Mouse (Mus musculus) forebrain, embryonic 12.5 days (tissue): ENCODE data around the gene Cdc42bpa. TPM values are rescaled to one million over a fixed set of nuclear protein-coding genes. Genes with fewer than 3 reads are reported as not detected.

Source experiments
- ATAC-seq: fragments of 200-750 bp; cut with Nextera tagmentation; 2 replicates; pipeline ENCODE4 v1.8.0; 2017; ENCODE audit warnings: moderate TSS enrichment; ENCODE audit not compliant: low FRiP score
- H3K27ac ChIP-seq: fragments of 300-500 bp; sonication (generic); 2 replicates; pipeline ENCODE4 v1.5.1; 2016; ENCODE audit warnings: mild to moderate bottlenecking
- H3K27me3 ChIP-seq: fragments of 300-500 bp; sonication (generic); 2 replicates; pipeline ENCODE4 v1.6.1; 2016; ENCODE audit warnings: mild to moderate bottlenecking
- H3K36me3 ChIP-seq: fragments of 300-500 bp; sonication (generic); replicated peaks from 2 replicates; pipeline ENCODE4 v1.6.1; 2016; ENCODE audit warnings: mild to moderate bottlenecking
- H3K4me1 ChIP-seq: fragments of 300-500 bp; sonication (generic); 2 replicates; pipeline ENCODE4 v1.6.1; 2016
- H3K4me2 ChIP-seq: fragments of 300-500 bp; sonication (generic); 2 replicates; pipeline ENCODE4 v1.6.1; 2016; ENCODE audit warnings: mild to moderate bottlenecking, moderate library complexity
- H3K4me3 ChIP-seq: fragments of 300-500 bp; sonication (generic); replicated peaks from 2 replicates; pipeline ENCODE4 v1.5.1; 2016; ENCODE audit warnings: mild to moderate bottlenecking
- H3K9ac ChIP-seq: fragments of 300-500 bp; sonication (generic); 2 replicates; pipeline ENCODE4 v1.6.1; 2016; ENCODE audit warnings: mild to moderate bottlenecking
- H3K9me3 ChIP-seq: fragments of 300-500 bp; sonication (generic); 2 replicates; pipeline ENCODE4 v1.6.1; 2016
- WGBS: fragments of 180-500 bp; shearing (Covaris S2); methylation state at CpG from one replicate; pipeline ENCODE4 v1.1.7; 2016; 5-methylcytosine and 5-hydroxymethylcytosine counted together
- polyA plus RNA-seq: library from polyadenylated mRNA; unstranded; fragments of >200 nt; fragmentation: Nextera tagmentation; extraction: Ambion mirVana; gene quantifications from 2 replicates; pipeline ENCODE4 v1.2.1, GENCODE M21; 2016

Gene Cdc42bpa
- polyA plus RNA-seq, 1 experiment from 2014 or later, result 24.0 TPM

- H3K9me3 ChIP-seq, result no peaks in the 10 kb centered on the region
- H3K36me3 ChIP-seq, result no peaks in the 10 kb centered on the region
- no peak for ATAC-seq
- H3K4me3 ChIP-seq, result no peak overlapping the region
- peaks cover 5% of the 10 kb centered on the region; the same call in 1 of the 2 replicates for H3K27me3 ChIP-seq
- H3K27ac ChIP-seq, result no peak overlapping the region
- WGBS, result 96% methylated on average over 4 of the region's 4 CpGs
- no peak overlapping the region for H3K9ac ChIP-seq
- no peak overlapping the region for H3K4me2 ChIP-seq
- no peaks in the 10 kb centered on the region for H3K4me1 ChIP-seq
Observed at GRCm38 (mm10) chr1:180188951-180189350, 228.7 kb downstream of the Cdc42bpa start.

- Histone ChIP-seq H3K27ac (no peak overlapping the region), H3K9ac (no peak overlapping the region)
Observed at GRCm38 (mm10) chr1:180191112-180191511, 230.8 kb downstream of the Cdc42bpa start.

DNA sequence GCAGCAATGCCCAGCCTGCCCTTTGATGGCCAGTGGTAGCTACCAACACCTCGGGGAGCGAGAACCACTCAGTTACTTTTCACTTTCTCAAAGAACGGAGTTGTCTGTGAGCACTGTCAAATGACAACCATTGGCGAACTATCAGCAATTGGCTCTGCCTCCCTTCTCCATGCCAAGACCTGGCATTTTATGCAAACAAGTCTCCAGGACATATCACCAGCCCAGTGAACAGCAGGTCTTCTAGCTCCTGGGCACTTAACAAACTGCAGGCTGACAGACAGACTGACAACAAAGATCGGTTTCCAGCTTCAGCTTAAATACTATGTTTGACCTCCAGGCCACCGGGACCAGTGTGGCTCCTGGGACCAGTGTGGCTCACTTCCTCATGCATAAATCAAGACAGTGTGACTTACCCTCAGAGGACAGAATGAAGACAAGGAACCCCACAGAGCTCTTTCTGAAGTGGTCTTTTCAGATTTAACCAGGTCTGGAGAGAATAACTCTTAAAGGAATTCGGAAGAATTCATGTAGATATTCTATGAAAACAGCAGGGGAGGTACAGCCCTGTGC, 231.5 kb downstream of the Cdc42bpa start:
- H3K9me3 ChIP-seq, result no peaks in the 10 kb centered on the region
- peaks cover 11% of the 10 kb centered on the region for H3K4me1 ChIP-seq
- no peak overlapping the region for H3K4me3 ChIP-seq
- no peak for ATAC-seq
- H3K4me2 ChIP-seq, result no peak overlapping the region
- no peak overlapping the region for H3K27ac ChIP-seq
- H3K9ac ChIP-seq, result no peak overlapping the region
- 81% methylated on average over 7 of the region's 7 CpGs for WGBS
- H3K27me3 ChIP-seq, result peaks cover 19% of the 10 kb centered on the region
- H3K36me3 ChIP-seq, result no peaks in the 10 kb centered on the region

More at GRCm38 (mm10) chr1:180191112-180191511, 230.8 kb downstream of the Cdc42bpa start:
- peaks cover 7% of the 10 kb centered on the region for H3K4me1 ChIP-seq
- no peak overlapping the region for H3K4me2 ChIP-seq
- no peaks in the 10 kb centered on the region for H3K9me3 ChIP-seq
- peaks cover 19% of the 10 kb centered on the region for H3K27me3 ChIP-seq
- WGBS, result 80% methylated on average over 8 of the region's 8 CpGs
- no peaks in the 10 kb centered on the region for H3K36me3 ChIP-seq
- H3K4me3 ChIP-seq, result no peak overlapping the region
- no peak for ATAC-seq

GRCm38 (mm10) chr1:180192866-180193265, 232.6 kb downstream of the Cdc42bpa start:
- H3K4me3 ChIP-seq, result no peak overlapping the region
- no peak overlapping the region for H3K4me2 ChIP-seq
- peaks cover 11% of the 10 kb centered on the region for H3K4me1 ChIP-seq
- H3K27ac ChIP-seq, result no peak overlapping the region
- no peak overlapping the region for H3K9ac ChIP-seq
- 58% methylated on average over 4 of the region's 4 CpGs for WGBS
- ATAC-seq, result no peak
- no peaks in the 10 kb centered on the region for H3K36me3 ChIP-seq
- H3K27me3 ChIP-seq, result peaks cover 19% of the 10 kb centered on the region
- H3K9me3 ChIP-seq, result no peaks in the 10 kb centered on the region

GRCm38 (mm10) chr1:180193391-180193935, 233.2 kb downstream of the Cdc42bpa start:
- 84% methylated on average over 8 of the region's 8 CpGs for WGBS

DNA sequence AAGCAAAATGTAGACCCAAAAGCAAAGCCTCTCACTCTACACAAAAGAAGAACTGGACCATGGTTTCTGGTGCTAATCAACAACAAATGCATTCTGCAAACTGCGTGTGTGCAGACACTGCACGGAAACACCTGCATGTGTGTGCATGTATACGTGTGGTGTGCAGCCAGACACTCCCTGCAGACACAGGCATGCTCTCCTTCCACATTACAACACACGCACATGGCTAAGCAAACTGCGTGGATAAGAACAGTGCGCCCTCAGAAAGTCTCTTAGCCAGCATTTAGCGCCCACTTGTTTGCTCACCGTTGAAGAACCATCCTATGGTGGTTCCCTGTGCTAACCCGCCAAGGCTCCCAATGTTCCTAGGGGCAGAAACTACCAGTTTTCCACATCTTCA, 233.8 kb downstream of the Cdc42bpa start:
- Histone ChIP-seq H3K27ac (no peak overlapping the region), H3K36me3 (no peaks in the 10 kb centered on the region), H3K4me2 (no peak overlapping the region), H3K4me1 (peaks cover 11% of the 10 kb centered on the region), H3K4me3 (no peak overlapping the region), H3K9me3 (no peaks in the 10 kb centered on the region), H3K27me3 (peaks cover 19% of the 10 kb centered on the region), H3K9ac (no peak overlapping the region)
- ATAC-seq, result no peak
- WGBS, result 86% methylated on average over 9 of the region's 9 CpGs

More at GRCm38 (mm10) chr1:180193391-180193935, 233.2 kb downstream of the Cdc42bpa start:
- H3K9ac ChIP-seq, result no peak overlapping the region
- H3K4me3 ChIP-seq, result no peak overlapping the region
- peaks cover 19% of the 10 kb centered on the region for H3K27me3 ChIP-seq
- H3K36me3 ChIP-seq, result no peaks in the 10 kb centered on the region
- H3K4me2 ChIP-seq, result no peak overlapping the region
- H3K27ac ChIP-seq, result no peak overlapping the region
- H3K4me1 ChIP-seq, result peaks cover 11% of the 10 kb centered on the region
- ATAC-seq, result no peak
- H3K9me3 ChIP-seq, result no peaks in the 10 kb centered on the region

DNA sequence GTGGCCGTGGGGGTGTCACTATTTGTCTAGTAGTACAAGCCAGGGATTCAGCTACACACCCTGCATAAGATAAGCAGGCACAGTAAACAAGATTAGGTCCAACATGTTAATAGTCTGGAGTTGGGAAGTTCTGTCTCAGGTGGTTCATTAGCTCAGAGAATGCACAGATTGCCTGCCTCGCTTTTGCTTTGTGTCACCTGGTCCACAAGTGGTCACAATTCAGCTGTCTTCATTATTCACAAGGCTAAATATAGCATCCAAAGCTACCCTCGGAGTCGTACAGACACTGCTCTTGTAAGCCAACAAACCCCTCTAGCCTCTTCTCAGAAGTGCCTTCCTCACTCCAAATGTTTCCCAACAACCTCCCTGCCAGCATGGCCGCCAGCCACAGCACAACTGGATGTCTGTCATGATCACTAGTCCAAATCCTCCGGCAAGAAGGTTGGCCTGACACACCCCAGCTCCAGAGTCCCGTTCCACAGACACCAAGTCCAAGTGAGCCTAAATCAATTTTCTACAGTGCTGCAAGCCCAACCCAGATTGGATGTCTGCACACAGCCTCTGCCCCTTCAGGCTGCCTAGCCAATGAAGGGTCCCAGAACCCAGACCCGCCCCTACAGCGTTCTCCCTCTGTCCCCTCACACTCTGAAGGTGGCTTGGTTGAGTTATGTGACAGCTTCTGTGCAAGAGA, 234.7 kb downstream of the Cdc42bpa start:
- Histone ChIP-seq H3K27ac (no peak overlapping the region), H3K27me3 (peaks cover 19% of the 10 kb centered on the region), H3K4me3 (peak overlapping the region; percentile 54), H3K9me3 (no peaks in the 10 kb centered on the region), H3K36me3 (no peaks in the 10 kb centered on the region), H3K9ac (peak overlapping the region; percentile 5; the same call in 1 of the 2 replicates), H3K4me2 (peak overlapping the region; percentile 71), H3K4me1 (peaks cover 11% of the 10 kb centered on the region)
- WGBS, result 34% methylated on average over 9 of the region's 9 CpGs
- no peak for ATAC-seq

- H3K36me3 ChIP-seq, result no peaks in the 10 kb centered on the region
- H3K27ac ChIP-seq, result no peak overlapping the region
- peak overlapping the region; percentile 14; the same call in 1 of the 2 replicates for H3K9ac ChIP-seq
- H3K9me3 ChIP-seq, result no peaks in the 10 kb centered on the region
- peak overlapping the region; percentile 71 for H3K4me2 ChIP-seq
- H3K27me3 ChIP-seq, result peaks cover 19% of the 10 kb centered on the region
- H3K4me3 ChIP-seq, result peak overlapping the region; percentile 54
- H3K4me1 ChIP-seq, result peaks cover 11% of the 10 kb centered on the region
- peak; percentile 100 for ATAC-seq
- WGBS, result under 1% methylated on average over 57 of the region's 57 CpGs
Observed at GRCm38 (mm10) chr1:180195703-180196381, 235.6 kb downstream of the Cdc42bpa start.

DNA sequence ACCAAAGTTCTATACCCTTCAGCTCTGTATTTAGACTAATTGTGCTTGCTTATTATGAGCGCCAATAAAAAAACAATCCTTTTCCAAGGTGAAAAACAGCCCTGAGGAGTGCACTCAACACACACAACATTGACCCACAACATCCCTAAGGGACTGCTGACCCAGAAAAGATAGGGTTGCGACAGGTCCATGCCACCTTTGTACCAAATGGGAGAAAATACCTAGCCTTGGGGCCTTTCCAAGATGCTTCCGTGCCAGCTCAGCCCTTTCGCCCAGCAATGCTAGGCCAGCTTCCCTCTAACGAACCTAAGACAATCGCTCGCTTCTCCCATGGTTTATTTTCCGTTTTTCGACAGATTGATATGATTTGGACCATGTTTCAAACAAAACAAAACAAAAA, 236.2 kb downstream of the Cdc42bpa start:
- H3K9ac ChIP-seq, result 0 out of 2 replicates have a peak overlapping the region, but pooled peaks have one; percentile 14
- H3K4me3 ChIP-seq, result peak overlapping the region; percentile 54; the same call in 1 of the 2 replicates
- H3K4me1 ChIP-seq, result peaks cover 11% of the 10 kb centered on the region
- ATAC-seq, result no peak
- no peaks in the 10 kb centered on the region for H3K9me3 ChIP-seq
- H3K27ac ChIP-seq, result no peak overlapping the region
- H3K27me3 ChIP-seq, result peaks cover 19% of the 10 kb centered on the region
- peak overlapping the region; percentile 71 for H3K4me2 ChIP-seq
- 90% methylated on average over 9 of the region's 9 CpGs for WGBS
- H3K36me3 ChIP-seq, result no peaks in the 10 kb centered on the region

- no peak overlapping the region for H3K9ac ChIP-seq
- no peaks in the 10 kb centered on the region for H3K36me3 ChIP-seq
- no peak overlapping the region for H3K27ac ChIP-seq
- no peak overlapping the region for H3K4me2 ChIP-seq
- H3K9me3 ChIP-seq, result no peaks in the 10 kb centered on the region
- no peak overlapping the region for H3K4me3 ChIP-seq
- peaks cover 16% of the 10 kb centered on the region for H3K27me3 ChIP-seq
- H3K4me1 ChIP-seq, result peaks cover 11% of the 10 kb centered on the region
- ATAC-seq, result no peak
- 87% methylated on average over 3 of the region's 3 CpGs for WGBS
Observed at GRCm38 (mm10) chr1:180197956-180198355, 237.7 kb downstream of the Cdc42bpa start.

GRCm38 (mm10) chr1:180198959-180199714, 238.9 kb downstream of the Cdc42bpa start, which contains the start of gene Coq8a:
Coq8a (minus strand) TSS chr1:180199602.
- no peak for ATAC-seq
- Histone ChIP-seq H3K36me3 (no peaks in the 10 kb centered on the region), H3K4me2 (no peak within 1 kb of the TSS), H3K27ac (no peak within 1 kb of the TSS), H3K27me3 (peaks cover 12% of the 10 kb centered on the region), H3K9ac (no peak within 1 kb of the TSS), H3K9me3 (no peaks in the 10 kb centered on the region), H3K4me1 (peaks cover 11% of the 10 kb centered on the region), H3K4me3 (no peak within 1 kb of the TSS)
- 74% methylated on average over 4 of the region's 4 CpGs for WGBS

DNA sequence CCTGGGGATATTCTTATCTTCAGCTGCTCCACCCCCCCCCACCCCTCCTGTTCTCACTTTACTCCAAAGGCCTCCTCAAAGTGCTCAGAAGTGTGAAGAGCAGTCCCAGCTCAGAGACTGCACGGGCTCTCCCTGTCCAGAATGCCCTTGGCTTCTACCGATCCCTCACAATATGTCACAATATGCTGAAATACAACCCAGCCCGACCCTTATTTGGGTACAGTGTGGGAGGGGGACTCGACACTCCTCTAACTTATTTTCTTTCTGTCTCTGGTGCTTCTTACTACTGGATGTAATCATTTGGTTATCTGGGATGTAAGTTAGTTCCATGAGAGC, 239.4 kb downstream of the Cdc42bpa start:
- 82% methylated on average over 4 of the region's 4 CpGs for WGBS
- H3K9ac ChIP-seq, result no peak overlapping the region

More for the DNA sequence above, 239.4 kb downstream of the Cdc42bpa start:
- Histone ChIP-seq H3K4me3 (no peak overlapping the region), H3K27me3 (peaks cover 6% of the 10 kb centered on the region), H3K4me2 (no peak overlapping the region), H3K27ac (no peak overlapping the region), H3K4me1 (peaks cover 11% of the 10 kb centered on the region), H3K36me3 (no peaks in the 10 kb centered on the region), H3K9me3 (no peaks in the 10 kb centered on the region)
- no peak for ATAC-seq
